Mouse (Mus musculus) heart, embryonic 14.5 days (tissue): ENCODE results near the gene Nfam1. TPM values are rescaled to one million over a fixed set of nuclear protein-coding genes. Genes with fewer than 3 reads are reported as not detected.

Experiments used
- ATAC-seq: fragments of 200-750 bp; cut with Nextera tagmentation; 2 replicates; pipeline ENCODE4 v1.8.0; 2017; ENCODE audit warnings: low read depth, moderate TSS enrichment; ENCODE audit not compliant: insufficient number of reproducible peaks, insufficient read depth, low FRiP score
- H3K27ac ChIP-seq, 2 experiments: fragments of 200-500 bp in 1 of 2; fragments of 300-500 bp in 1 of 2; sonication (generic) in 1 of 2; replicated peaks in 1 of 2; 2 replicates each; pipeline ENCODE4 v1.5.1; 2012 to 2014; ENCODE audit warnings: low read depth in 2 of 2, low read length in 2 of 2, control low read depth in 1 of 2, mild to moderate bottlenecking in 1 of 2, mixed read lengths in 1 of 2; ENCODE audit not compliant: control insufficient read depth in 1 of 2, insufficient read depth in 1 of 2
- H3K27me3 ChIP-seq: fragments of 300-500 bp; sonication (generic); 2 replicates; pipeline ENCODE4 v1.6.1; 2014; ENCODE audit warnings: mild to moderate bottlenecking, low read length, control low read depth; ENCODE audit not compliant: control insufficient read depth, insufficient read depth
- H3K36me3 ChIP-seq: fragments of 300-500 bp; sonication (generic); 2 replicates; pipeline ENCODE4 v1.6.1; 2014; ENCODE audit warnings: mild to moderate bottlenecking, control low read depth, low read length, mixed read lengths; ENCODE audit not compliant: control insufficient read depth, insufficient read depth
- H3K4me1 ChIP-seq, 2 experiments: fragments of 200-500 bp in 1 of 2; fragments of 300-500 bp in 1 of 2; sonication (generic) in 1 of 2; 2 replicates each; pipeline ENCODE4 v1.6.1; 2012 to 2014; ENCODE audit warnings: low read length in 2 of 2, control low read depth in 1 of 2, mixed read lengths in 1 of 2; ENCODE audit not compliant: control insufficient read depth in 2 of 2, insufficient read depth in 2 of 2
- H3K4me2 ChIP-seq: fragments of 300-500 bp; sonication (generic); 2 replicates; pipeline ENCODE4 v1.6.1; 2014; ENCODE audit warnings: mild to moderate bottlenecking, low read length
- H3K4me3 ChIP-seq, 2 experiments: fragments of 200-500 bp in 1 of 2; fragments of 300-500 bp in 1 of 2; sonication (generic) in 1 of 2; 2 replicates each; pipeline ENCODE4 v1.5.1; 2012 to 2014; ENCODE audit warnings: low read length in 2 of 2, mild to moderate bottlenecking in 2 of 2, control low read depth in 1 of 2, low read depth in 1 of 2, moderate library complexity in 1 of 2; ENCODE audit not compliant: control insufficient read depth in 1 of 2, insufficient read depth in 1 of 2
- H3K9ac ChIP-seq: fragments of 300-500 bp; sonication (generic); 2 replicates; pipeline ENCODE4 v1.6.1; 2014; ENCODE audit warnings: mild to moderate bottlenecking, low read length
- H3K9me3 ChIP-seq: fragments of 300-500 bp; sonication (generic); 2 replicates; pipeline ENCODE4 v1.6.1; 2016; ENCODE audit warnings: low read length, control low read depth; ENCODE audit not compliant: control insufficient read depth
- WGBS: fragments of 180-500 bp; shearing (Covaris S2); extraction: QIAGEN DNeasy Blood & Tissue Kit; methylation state at CpG from one replicate; pipeline ENCODE4 v1.1.7; 2014; 5-methylcytosine and 5-hydroxymethylcytosine counted together
- polyA plus RNA-seq: library from polyadenylated mRNA; unstranded; fragments of >200 nt; fragmentation: Nextera tagmentation; extraction: Ambion mirVana; gene quantifications from 2 replicates; pipeline ENCODE4 v1.2.1, GENCODE M21; 2014

Gene Nfam1
- polyA plus RNA-seq, result 1.9 and 2.6 TPM in 2 replicates

- 31% methylated on average over 17 of the region's 17 CpGs for WGBS
- no peak for ATAC-seq
- Histone ChIP-seq H3K27me3 (peaks cover 17% of the 10 kb centered on the region), H3K4me3 (no peak within 1 kb of the TSS), H3K4me1 (peaks cover 36 to 46% of the 10 kb centered on the region in 2 experiments), H3K4me2 (peak within 1 kb of the TSS; percentile 40; the same call in 1 of the 2 replicates), H3K36me3 (no peaks in the 10 kb centered on the region), H3K27ac (no peak within 1 kb of the TSS), H3K9me3 (no peaks in the 10 kb centered on the region), H3K9ac (0 out of 2 replicates have a peak within 1 kb of the TSS, but pooled peaks have one; percentile 12)
Measured at GRCm38 (mm10) chr15:83032981-83033541, at the start of gene Nfam1. TSS of gene Nfam1 (minus strand) at chr15:83033306.

GRCm38 (mm10) chr15:83075607-83076525, 42.8 kb upstream of the Nfam1 start:
- Histone ChIP-seq H3K9ac (no peak overlapping the region), H3K9me3 (no peaks in the 10 kb centered on the region), H3K27me3 (no peaks in the 10 kb centered on the region), H3K27ac (no peak overlapping the region), H3K4me2 (no peak overlapping the region), H3K4me3 (no peak overlapping the region), H3K36me3 (no peaks in the 10 kb centered on the region), H3K4me1 (peaks cover 0 to 3% of the 10 kb centered on the region in 2 experiments; a peak in 1 of 4 replicates)
- ATAC-seq, result no peak
- WGBS, result 46% methylated on average over 27 of the region's 27 CpGs

GRCm38 (mm10) chr15:83074179-83074578, 41.1 kb upstream of the Nfam1 start:
- WGBS, result 69% methylated on average over 4 of the region's 4 CpGs
- no peaks in the 10 kb centered on the region for H3K9me3 ChIP-seq
- no peak for ATAC-seq

GRCm38 (mm10) chr15:83071752-83072151, 38.6 kb upstream of the Nfam1 start:
- peaks cover 6 to 10% of the 10 kb centered on the region in 2 experiments; a peak in 3 of 4 replicates for H3K4me1 ChIP-seq
- no peak overlapping the region for H3K27ac ChIP-seq
- H3K4me2 ChIP-seq, result no peak overlapping the region
- H3K27me3 ChIP-seq, result no peaks in the 10 kb centered on the region
- no peaks in the 10 kb centered on the region for H3K9me3 ChIP-seq
- H3K36me3 ChIP-seq, result no peaks in the 10 kb centered on the region
- H3K4me3 ChIP-seq, result no peak overlapping the region
- no peak overlapping the region for H3K9ac ChIP-seq
- WGBS, result 87% methylated on average over 5 of the region's 5 CpGs
- ATAC-seq, result no peak

More at GRCm38 (mm10) chr15:83074179-83074578, 41.1 kb upstream of the Nfam1 start:
- no peak overlapping the region for H3K4me2 ChIP-seq
- no peaks in the 10 kb centered on the region for H3K27me3 ChIP-seq
- no peak overlapping the region for H3K4me3 ChIP-seq
- peaks cover 6 to 7% of the 10 kb centered on the region in 2 experiments; a peak in 3 of 4 replicates for H3K4me1 ChIP-seq
- H3K9ac ChIP-seq, result no peak overlapping the region
- H3K36me3 ChIP-seq, result no peaks in the 10 kb centered on the region
- H3K27ac ChIP-seq, result no peak overlapping the region

- no peaks in the 10 kb centered on the region for H3K27me3 ChIP-seq
- H3K4me2 ChIP-seq, result no peak overlapping the region
- H3K4me1 ChIP-seq, result peaks cover 6 to 10% of the 10 kb centered on the region in 2 experiments; a peak in 3 of 4 replicates
- ATAC-seq, result peak; percentile 86
- no peaks in the 10 kb centered on the region for H3K36me3 ChIP-seq
- H3K4me3 ChIP-seq, result no peak overlapping the region
- peak overlapping the region; percentile 72 to 81 for H3K27ac ChIP-seq
- 5% methylated on average over 3 of the region's 3 CpGs for WGBS
- H3K9me3 ChIP-seq, result no peaks in the 10 kb centered on the region
- H3K9ac ChIP-seq, result no peak overlapping the region
Measured at GRCm38 (mm10) chr15:83070942-83071341, 37.8 kb upstream of the Nfam1 start.

- WGBS, result 92% methylated on average over 5 of the region's 5 CpGs
- no peak overlapping the region for H3K4me3 ChIP-seq
- H3K36me3 ChIP-seq, result no peaks in the 10 kb centered on the region
- H3K27me3 ChIP-seq, result no peaks in the 10 kb centered on the region
- no peak overlapping the region for H3K4me2 ChIP-seq
- H3K27ac ChIP-seq, result no peak overlapping the region
- ATAC-seq, result no peak
- no peak overlapping the region for H3K9ac ChIP-seq
- peaks cover 6 to 10% of the 10 kb centered on the region in 2 experiments; a peak in 3 of 4 replicates for H3K4me1 ChIP-seq
- H3K9me3 ChIP-seq, result no peaks in the 10 kb centered on the region
Measured at GRCm38 (mm10) chr15:83068270-83068669, 35.2 kb upstream of the Nfam1 start.

- H3K4me1 ChIP-seq, result peaks cover 5 to 7% of the 10 kb centered on the region in 2 experiments
- no peak overlapping the region for H3K4me3 ChIP-seq
- H3K36me3 ChIP-seq, result no peaks in the 10 kb centered on the region
- ATAC-seq, result no peak
- H3K27me3 ChIP-seq, result no peaks in the 10 kb centered on the region
- H3K27ac ChIP-seq, result no peak overlapping the region
- no peak overlapping the region for H3K4me2 ChIP-seq
- WGBS, result 33% methylated on average over 4 of the region's 4 CpGs
- H3K9ac ChIP-seq, result no peak overlapping the region
- no peaks in the 10 kb centered on the region for H3K9me3 ChIP-seq
Measured at GRCm38 (mm10) chr15:83065543-83065942, 32.4 kb upstream of the Nfam1 start.
